Mouse (Mus musculus): Measurements from ENCODE around the gene Cachd1.
A peak's percentile ranks its signal among the peaks of the same experiment; 100 is the strongest.

The Cachd1 gene

DNA sequence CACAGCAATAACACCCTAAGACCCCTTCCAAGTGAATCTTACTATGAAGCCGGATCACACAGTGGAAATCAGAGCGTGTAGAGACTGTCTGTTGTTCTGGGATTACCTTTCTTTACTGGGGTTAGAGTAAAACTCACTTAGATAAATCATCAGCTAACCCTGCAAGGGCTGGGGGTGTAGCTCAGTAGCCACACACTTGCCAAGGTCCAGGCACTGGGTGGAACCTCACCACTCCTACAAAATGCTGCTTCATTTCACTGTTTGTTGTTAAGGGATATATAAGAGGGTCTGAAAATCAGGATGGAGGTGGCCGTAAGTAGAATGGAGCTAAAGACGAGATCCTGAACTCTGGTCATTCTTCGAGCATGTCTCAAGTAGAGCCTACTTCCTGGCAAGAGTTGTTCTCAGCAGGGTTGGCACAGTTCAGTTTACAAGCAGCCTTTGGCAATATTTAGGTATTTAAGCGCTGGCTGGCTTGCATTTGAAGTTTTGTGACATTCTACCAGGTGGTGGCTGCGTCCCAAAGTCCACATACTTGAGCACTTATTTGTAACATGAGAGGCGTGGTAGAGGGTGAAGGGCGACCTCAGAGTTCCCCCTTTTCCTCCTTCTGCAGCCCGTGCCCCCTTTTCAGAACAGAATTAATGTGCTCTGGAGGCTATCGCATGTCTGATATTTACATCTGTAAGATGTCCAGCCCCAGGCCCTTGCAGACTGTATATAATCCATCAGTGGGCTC, 146.5 kb downstream of the Cachd1 start:
- DNase-seq (ENCODE audit: low spot score) = no peak

GRCm38 (mm10) chr4:100923598-100923997, 147.1 kb downstream of the Cachd1 start:
- DNase-seq (ENCODE audit: low spot score) = no peak

GRCm38 (mm10) chr4:100924276-100924675, 147.8 kb downstream of the Cachd1 start:
- no peak for DNase-seq (ENCODE audit: low spot score)

GRCm38 (mm10) chr4:100925153-100925552, 148.7 kb downstream of the Cachd1 start:
- no peak for DNase-seq (ENCODE audit: low spot score)

DNA sequence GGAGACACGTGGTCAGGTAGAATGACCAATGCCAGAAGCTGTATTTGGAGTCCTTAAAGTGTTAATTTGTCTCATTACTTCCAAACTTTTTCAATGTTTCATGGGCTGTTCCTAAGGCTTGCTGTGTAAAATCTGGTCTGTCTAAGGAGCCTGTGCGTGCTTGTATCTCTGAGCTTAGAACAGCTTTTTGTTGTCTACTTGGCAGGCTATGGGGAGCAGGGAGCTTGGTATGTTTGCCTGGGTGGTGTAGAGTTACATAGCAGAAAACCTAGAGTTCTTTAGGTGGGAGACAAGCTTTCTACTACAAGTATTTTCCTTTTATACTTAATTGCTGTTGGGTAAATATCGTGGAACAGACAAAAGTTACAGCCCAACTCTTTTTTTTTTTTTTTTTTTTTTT, 150.1 kb downstream of the Cachd1 start:
- DNase-seq (ENCODE audit: low spot score) = no peak

- DNase-seq (ENCODE audit: low spot score) = no peak
Observed at GRCm38 (mm10) chr4:100927059-100927458, 150.6 kb downstream of the Cachd1 start.

GRCm38 (mm10) chr4:100943689-100944088, 167.2 kb downstream of the Cachd1 start:
- DNase-seq (ENCODE audit: low spot score) = no peak

GRCm38 (mm10) chr4:100944276-100944675, 167.8 kb downstream of the Cachd1 start:
- no peak for DNase-seq (ENCODE audit: low spot score)

- no peak for DNase-seq (ENCODE audit: low spot score)
Observed at GRCm38 (mm10) chr4:100945171-100945899, 168.9 kb downstream of the Cachd1 start.

- peak; percentile 8 for DNase-seq (ENCODE audit: low spot score)
Observed at GRCm38 (mm10) chr4:100948494-100949425, 172.3 kb downstream of the Cachd1 start.

DNA sequence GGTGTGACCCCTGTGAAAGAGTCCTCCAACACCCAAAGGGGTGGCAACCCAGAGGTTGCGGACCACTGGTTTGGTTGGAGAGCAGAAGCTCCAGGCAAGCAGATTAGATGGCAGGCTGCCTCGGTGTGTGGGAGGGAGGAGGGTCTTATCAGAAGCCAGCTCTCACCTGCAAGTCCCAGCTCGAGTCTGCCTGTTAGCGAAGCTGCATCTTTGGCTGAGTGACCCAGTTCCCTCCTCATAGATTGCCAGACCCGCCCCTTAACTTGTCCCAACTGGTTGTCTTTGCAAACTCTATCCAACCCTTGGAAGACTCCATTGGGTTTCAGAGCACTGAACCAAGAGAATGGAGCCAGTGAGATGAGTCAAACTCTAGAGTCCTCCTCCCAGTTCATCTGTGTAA, 173.8 kb downstream of the Cachd1 start:
- no peak for DNase-seq (ENCODE audit: low spot score)

- DNase-seq (ENCODE audit: low spot score) = no peak
Observed at GRCm38 (mm10) chr4:100951876-100952275, 175.4 kb downstream of the Cachd1 start.

DNA sequence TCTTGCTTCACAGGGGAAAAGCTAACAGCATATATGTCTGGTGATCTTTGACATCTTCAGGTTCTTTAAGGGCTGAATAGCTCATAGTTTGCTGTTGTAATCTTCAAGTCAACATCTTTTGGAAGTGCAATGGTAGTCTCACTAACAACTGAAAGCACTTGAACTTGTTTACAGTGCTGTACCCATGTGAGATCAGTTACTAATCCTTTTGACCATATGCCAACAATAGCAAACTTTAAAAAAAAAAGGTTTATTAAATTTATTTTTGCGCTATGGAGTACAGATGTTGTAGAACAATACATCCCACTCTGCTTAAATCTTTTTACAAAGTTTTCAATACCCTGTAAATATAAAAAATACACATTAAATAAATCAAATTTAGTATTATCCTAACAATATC, 186.9 kb downstream of the Cachd1 start:
- DNase-seq (ENCODE audit: low spot score) = no peak

GRCm38 (mm10) chr4:100963796-100964195, 187.3 kb downstream of the Cachd1 start:
- DNase-seq (ENCODE audit: low spot score) = no peak

DNA sequence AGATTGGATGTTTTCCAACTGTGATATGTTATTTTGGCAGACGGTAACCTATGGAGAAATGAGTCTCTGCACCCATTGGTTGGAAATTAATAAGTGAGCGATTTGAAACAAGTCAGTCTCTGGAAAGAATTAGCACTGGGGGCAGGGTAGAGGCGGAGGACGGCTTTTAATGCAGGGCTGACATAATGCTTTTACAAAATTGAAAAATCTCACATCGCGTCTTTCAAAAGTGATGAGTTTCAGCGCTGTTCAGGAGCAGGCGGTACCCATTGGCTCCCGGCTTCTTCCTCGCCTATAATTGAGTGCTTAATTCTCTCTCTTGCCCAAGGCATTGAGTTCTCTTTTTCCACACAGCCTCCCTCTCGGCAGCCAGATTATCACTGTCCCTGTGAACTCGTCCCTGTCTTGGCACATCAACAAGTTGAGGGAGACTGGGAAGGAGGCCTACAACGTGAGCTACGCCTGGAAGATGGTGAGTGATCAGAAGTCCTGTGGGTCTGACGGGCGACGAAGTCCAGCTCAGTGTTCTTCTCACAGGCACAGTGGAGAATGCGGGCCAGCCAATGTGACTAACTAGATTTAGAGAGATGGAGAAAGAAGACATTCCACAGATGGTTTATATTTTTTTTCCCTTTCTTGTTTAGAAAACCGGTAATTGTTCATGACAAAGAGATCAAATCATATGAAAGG, 191.4 kb downstream of the Cachd1 start:
- no peak for DNase-seq (ENCODE audit: low spot score)

- DNase-seq (ENCODE audit: low spot score) = no peak
Observed at GRCm38 (mm10) chr4:100973641-100974454, 197.4 kb downstream of the Cachd1 start.

- DNase-seq (ENCODE audit: low spot score) = no peak
Observed at GRCm38 (mm10) chr4:100974455-100975035, 198.1 kb downstream of the Cachd1 start.

DNA sequence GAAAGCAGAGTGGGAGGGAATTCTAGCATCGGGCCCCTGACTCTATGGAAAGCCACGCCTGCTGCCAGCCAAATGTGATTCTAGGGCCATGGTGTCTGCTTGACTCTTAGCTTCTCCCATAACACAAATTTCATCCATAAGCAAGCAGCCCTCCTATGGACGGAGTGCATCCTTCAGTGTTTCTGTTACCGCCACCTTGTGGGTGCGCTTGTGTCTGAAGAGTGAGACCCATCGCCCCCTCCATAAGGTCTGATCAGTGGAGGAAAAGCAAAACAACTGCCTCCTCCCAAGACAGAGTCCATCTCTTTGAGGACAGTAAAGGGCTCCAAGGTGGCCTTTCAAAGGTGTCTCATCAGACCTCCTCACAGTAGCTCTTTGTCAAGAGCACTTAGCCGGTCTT, 201.0 kb downstream of the Cachd1 start:
- no peak for DNase-seq (ENCODE audit: low spot score)

DNA sequence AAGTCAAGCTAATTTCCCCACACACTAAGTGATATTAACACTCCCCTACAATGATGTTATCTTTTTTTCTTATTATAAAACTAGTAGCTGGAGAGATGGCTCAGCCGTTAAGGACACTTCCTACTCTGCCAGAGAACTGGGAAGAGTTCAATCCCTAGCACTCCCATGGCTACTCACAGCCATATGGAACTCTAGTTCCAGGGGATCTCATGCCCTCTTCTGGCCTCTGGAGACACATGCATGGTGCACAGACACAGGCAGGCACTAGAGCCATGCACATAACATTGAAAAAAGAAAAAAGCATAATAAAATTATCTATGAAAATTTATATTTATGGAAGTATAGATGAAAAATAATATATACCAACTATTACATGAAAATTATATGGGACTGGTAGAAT, 210.7 kb downstream of the Cachd1 start:
- DNase-seq (ENCODE audit: low spot score) = no peak

DNA sequence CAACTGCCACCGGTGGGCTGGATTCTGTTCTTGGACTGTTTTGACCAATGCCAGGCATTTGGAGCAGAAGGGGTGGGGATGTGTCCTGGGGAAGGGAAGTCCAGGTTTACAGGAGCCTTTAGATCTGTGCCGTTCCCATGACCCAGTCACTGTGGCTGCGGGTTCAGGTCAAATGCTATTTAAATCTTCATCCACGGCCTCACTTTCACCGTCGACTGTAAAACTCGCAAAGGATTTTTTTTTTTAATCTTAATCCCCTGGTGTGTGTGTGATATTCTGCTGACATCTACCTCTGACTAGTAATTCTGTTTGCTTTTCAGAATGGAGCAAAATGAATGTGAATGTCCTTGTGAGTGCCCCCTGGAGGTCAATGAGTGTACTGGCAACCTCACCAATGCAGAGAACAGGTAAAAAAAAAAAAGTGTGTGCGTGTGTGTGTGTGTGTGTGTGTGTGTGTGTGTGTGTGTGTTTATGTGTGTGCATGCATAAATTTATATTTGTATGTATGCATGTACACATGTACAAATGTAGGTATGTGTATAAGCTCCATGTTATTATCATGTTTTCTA, 211.8 kb downstream of the Cachd1 start:
- no peak for DNase-seq (ENCODE audit: low spot score)

Data from ovary, postnatal 14 days (tissue).